Mouse (Mus musculus): ENCODE data around the gene Pnkd. TPM values are rescaled to one million over a fixed set of nuclear protein-coding genes. Genes with fewer than 3 reads are reported as not detected.

The Pnkd gene
- 25.7 TPM for total RNA-seq (2023)

GRCm38 (mm10) chr1:74284543-74285160 lies at the start of gene Pnkd, which contains the start of gene Aamp:
Gene Pnkd (plus strand): TSS chr1:74284930.
Gene Aamp (minus strand): TSS chr1:74284738.

GRCm38 (mm10) chr1:74235938-74236589 lies 48.7 kb upstream of the Pnkd start, which contains the start of gene Arpc2:
Gene Arpc2 (plus strand): TSS chr1:74236084.

DNA sequence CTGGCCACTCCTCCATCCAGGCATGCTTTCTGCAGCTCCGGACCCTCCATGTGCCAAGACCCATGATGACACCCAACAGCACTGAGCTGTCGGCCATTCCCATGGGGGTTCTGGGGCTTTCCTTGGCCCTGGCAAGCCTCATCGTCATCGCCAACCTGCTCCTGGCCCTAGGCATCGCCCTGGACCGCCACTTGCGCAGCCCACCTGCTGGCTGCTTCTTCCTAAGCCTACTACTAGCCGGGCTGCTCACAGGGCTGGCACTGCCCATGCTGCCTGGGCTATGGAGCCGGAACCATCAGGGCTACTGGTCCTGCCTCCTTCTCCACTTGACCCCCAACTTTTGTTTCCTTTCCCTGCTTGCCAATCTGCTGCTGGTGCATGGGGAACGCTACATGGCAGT lies 6.2 kb upstream of the Pnkd start, which contains the start of gene Gpbar1:
Gene Gpbar1 (plus strand): TSS at position 13 of the 400 bp plus-strand sequence.

GRCm38 (mm10) chr1:74305522-74305921 lies 20.8 kb downstream of the Pnkd start, which contains the start of gene Tmbim1:
Gene Tmbim1 (minus strand): TSS chr1:74305622.

DNA sequence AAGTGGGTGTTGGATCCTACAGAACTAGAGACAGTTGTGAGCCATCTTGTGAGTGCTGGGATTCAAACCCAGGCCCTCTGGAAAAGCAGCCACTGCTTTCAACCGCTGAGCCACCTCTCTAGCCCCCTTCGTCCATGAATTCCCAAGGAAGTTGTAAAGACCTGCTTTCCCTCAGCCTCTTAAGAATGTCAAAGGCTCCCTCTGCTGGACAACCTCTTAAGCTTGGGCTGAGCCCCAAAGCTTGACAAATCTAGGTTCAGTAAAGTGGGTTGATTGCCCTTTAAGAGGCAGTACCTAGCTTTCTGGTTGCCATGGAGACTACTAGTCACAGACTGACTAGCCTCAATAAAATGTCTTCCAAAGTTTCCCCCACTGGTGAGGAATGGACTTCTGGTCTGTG lies 77.1 kb downstream of the Pnkd start, which contains the start of gene Catip:
Gene Catip (plus strand): TSS at position 297 of the 400 bp plus-strand sequence.

DNA sequence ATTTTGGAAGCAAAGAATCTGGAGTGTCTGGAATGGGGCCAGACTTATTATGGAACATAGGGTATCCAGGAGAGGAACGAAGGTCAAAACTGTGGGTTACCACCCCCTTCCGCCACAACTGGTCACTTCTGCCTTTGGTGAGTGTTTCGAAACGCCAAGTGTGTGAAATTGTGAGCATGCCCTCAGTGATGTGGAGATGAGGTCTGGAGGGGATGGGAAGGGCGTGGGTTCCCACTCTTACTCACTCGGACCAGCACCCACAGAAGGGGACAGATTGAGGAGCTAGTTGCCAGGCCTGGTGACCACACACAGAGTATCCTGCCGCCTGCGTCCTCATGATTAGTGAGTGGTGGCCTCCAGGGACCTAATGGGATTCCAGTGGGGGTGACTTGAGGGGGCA lies 90.2 kb downstream of the Pnkd start, which contains the start of gene Slc11a1:
Gene Slc11a1 (plus strand): TSS at position 216 of the 400 bp plus-strand sequence.

GRCm38 (mm10) chr1:74390924-74391748 lies 106.4 kb downstream of the Pnkd start, which contains the start of gene Ctdsp1:
Gene Ctdsp1 (plus strand): TSS chr1:74391509.

Other genes with a start within 250 kb of the Pnkd start
- 28.5 TPM for gene Tns1, start 160.5 kb upstream of the Pnkd start, total RNA-seq (2023)
- 1.3 TPM for gene Rufy4, start 159.4 kb upstream of the Pnkd start, total RNA-seq (2023)
- 1.4 TPM for gene Cxcr2, start 130.9 kb upstream of the Pnkd start, total RNA-seq (2023)
- not detected for gene Cxcr1, start 90.3 kb upstream of the Pnkd start, total RNA-seq (2023)
- 357 TPM for gene Arpc2, start 48.8 kb upstream of the Pnkd start, total RNA-seq (2023)
- 0.98 TPM for gene Gpbar1, start 6.4 kb upstream of the Pnkd start, total RNA-seq (2023)
- 139 TPM for gene Aamp, start 192 bp upstream of the Pnkd start, total RNA-seq (2023)
- gene Tmbim1, start 20.7 kb downstream of the Pnkd start, total RNA-seq (2023) = 1.4 TPM
- not detected for gene Catip, start 77.2 kb downstream of the Pnkd start, total RNA-seq (2023)
- 2.9 TPM for gene Slc11a1, start 90.3 kb downstream of the Pnkd start, total RNA-seq (2023)
- gene Ctdsp1, start 106.6 kb downstream of the Pnkd start, total RNA-seq (2023) = 104 TPM
- 2.4 TPM for gene Vil1, start 124.4 kb downstream of the Pnkd start, total RNA-seq (2023)
- 32.7 TPM for gene Cnot9, start 221.1 kb downstream of the Pnkd start, total RNA-seq (2023)